8 mouse cellular contexts compared by ENCODE assay signal in genomic region chr13:95481428-95481827, GRCm38 (mm10). TPM values are rescaled to one million over a fixed set of nuclear protein-coding genes. Genes with fewer than 3 reads are reported as not detected.
DNase-seq lines count a peak whose midpoint lies in the region; ATAC-seq lines count a peak whose summit lies in the region.

No protein-coding gene starts in this region.

- no peaks in the 10 kb centered on the region for H3K4me1 ChIP-seq in embryonic facial prominence, embryonic 11.5 days (ENCODE audit: control insufficient read depth, insufficient read depth, low read length)

- H3K27me3 ChIP-seq in embryonic facial prominence, embryonic 11.5 days (ENCODE audit: control insufficient read depth, insufficient read depth, low read length): no peaks in the 10 kb centered on the region

- H3K9me3 ChIP-seq in embryonic facial prominence, embryonic 11.5 days (replicated peaks; ENCODE audit: control insufficient read depth, low read length): no peaks in the 10 kb centered on the region

- no peak overlapping the region for H3K27ac ChIP-seq in embryonic facial prominence, embryonic 11.5 days (replicated peaks; ENCODE audit: low read depth, low read length)

- H3K36me3 ChIP-seq in embryonic facial prominence, embryonic 11.5 days (replicated peaks; ENCODE audit: control insufficient read depth, insufficient read depth, low read depth, low read length): no peaks in the 10 kb centered on the region

- WGBS in embryonic facial prominence, embryonic 11.5 days: 20% methylated on average over 4 of the region's 4 CpGs

- peak; percentile 58 for DNase-seq in CD4-positive helper T cell, adult 2 months (ENCODE audit: low read depth, low spot score)
- DNase-seq in adrenal gland, postnatal 14 days: peak; percentile 78
- DNase-seq in embryonic facial prominence, embryonic 11.5 days (ENCODE audit: low spot score): peak; percentile 91
- peak; percentile 16 to 71 for DNase-seq in heart, adult 9 months (ENCODE audit: low spot score in 2 of 2)
- peak; percentile 67 to 90 for DNase-seq in kidney, postnatal 25 days
- DNase-seq in lung, adult 18-20 months: peak; percentile 56 to 67
- peak; percentile 9 to 13 for DNase-seq in thymus, adult 18-20 months

- H3K4me3 ChIP-seq in embryonic facial prominence, embryonic 11.5 days (ENCODE audit: low read depth, low read length): no peak overlapping the region

- no peak overlapping the region for H3K9ac ChIP-seq in embryonic facial prominence, embryonic 11.5 days (replicated peaks; ENCODE audit: low read length)

- ATAC-seq in embryonic facial prominence, embryonic 11.5 days (replicated peaks; ENCODE audit: insufficient number of reproducible peaks, low FRiP score, low TSS enrichment, low read depth): peak; percentile 48; the same call in 1 of the 2 replicates
- peak; percentile 64; the same call in 1 of the 2 replicates for ATAC-seq in neutrophil, adult 5-6 weeks (ENCODE audit: extremely low read depth, insufficient number of reproducible peaks, low FRiP score, poor library complexity, severe bottlenecking)

- no peak overlapping the region for H3K4me2 ChIP-seq in embryonic facial prominence, embryonic 11.5 days (ENCODE audit: low read depth, low read length)

RNA-seq across cellular contexts. Expression of gene S100z, which starts 2.9 kb away (rescaled TPM):
- not detected in 2 replicates for total RNA-seq in adrenal gland, postnatal 14 days (2021)
- polyA plus RNA-seq in embryonic facial prominence, embryonic 11.5 days (2014; fragmentation: Nextera tagmentation; extraction: Ambion mirVana): 1.9 and 2.1 TPM in 2 replicates
- total RNA-seq in neutrophil, adult 5-6 weeks (2017): not detected in 2 replicates

RNA-seq across cellular contexts. Expression of gene Crhbp, which starts 36.7 kb away (rescaled TPM):
- total RNA-seq in adrenal gland, postnatal 14 days (2021): 0.23 TPM in 1 of 2 replicates, not detected in the other
- polyA plus RNA-seq in embryonic facial prominence, embryonic 11.5 days (2014; fragmentation: Nextera tagmentation; extraction: Ambion mirVana): 2.0 and 5.3 TPM in 2 replicates
- total RNA-seq in neutrophil, adult 5-6 weeks (2017): not detected in 2 replicates

RNA-seq across cellular contexts. Expression of gene F2rl1, which starts 43.6 kb away (rescaled TPM):
- total RNA-seq in adrenal gland, postnatal 14 days (2021): 0.22 and 1.2 TPM in 2 replicates
- 0.38 and 0.45 TPM in 2 replicates for polyA plus RNA-seq in embryonic facial prominence, embryonic 11.5 days (2014; fragmentation: Nextera tagmentation; extraction: Ambion mirVana)
- 5.4 and 5.5 TPM in 2 replicates for total RNA-seq in neutrophil, adult 5-6 weeks (2017)

Comparison
In these comparisons a context has a peak if more than half of its experiments do, and no peak if none do; other contexts are left out.
1. DNase-seq: peak in every context shown above with its lines; median percentile 91 in embryonic facial prominence, embryonic 11.5 days; 78 in kidney, postnatal 25 days; 78 in adrenal gland, postnatal 14 days; 62 in lung, adult 18-20 months; 58 in CD4-positive helper T cell, adult 2 months; 44 in heart, adult 9 months; 11 in thymus, adult 18-20 months.